Mouse (Mus musculus) embryonic facial prominence, embryonic 10.5 days (tissue): ENCODE data around the gene Hnrnpa1. TPM values are rescaled to one million over a fixed set of nuclear protein-coding genes. Genes with fewer than 3 reads are reported as not detected.
"Not testable (repeated sequence)": the region's sequence is repeated elsewhere in the genome, so short reads cannot be mapped to it uniquely, and the experiment has no call there.

Experiments used
- DNase-seq: peaks from one replicate; pipeline ENCODE4 v3.0.0-alpha.2; 2017; ENCODE audit warnings: low spot score
- H3K27ac ChIP-seq: fragments of 300-500 bp; sonication (generic); replicated peaks from 2 replicates; pipeline ENCODE4 v1.5.1; 2016; ENCODE audit warnings: mild to moderate bottlenecking
- H3K27me3 ChIP-seq: fragments of 300-500 bp; sonication (generic); replicated peaks from 2 replicates; pipeline ENCODE4 v1.6.1; 2016; ENCODE audit warnings: low read depth, mild to moderate bottlenecking; ENCODE audit not compliant: poor library complexity, severe bottlenecking
- H3K36me3 ChIP-seq: fragments of 300-500 bp; sonication (generic); replicated peaks from 2 replicates; pipeline ENCODE4 v1.6.1; 2016; ENCODE audit warnings: mild to moderate bottlenecking, moderate library complexity
- H3K4me1 ChIP-seq: fragments of 300-500 bp; sonication (generic); 2 replicates; pipeline ENCODE4 v1.6.1; 2016
- H3K4me3 ChIP-seq: fragments of 300-500 bp; sonication (generic); 2 replicates; pipeline ENCODE4 v1.5.1; 2016; ENCODE audit warnings: mild to moderate bottlenecking, moderate library complexity
- H3K9me3 ChIP-seq: fragments of 300-500 bp; sonication (generic); 2 replicates; pipeline ENCODE4 v1.6.1; 2016; ENCODE audit warnings: mild to moderate bottlenecking
- WGBS: fragments of 180-500 bp; shearing (Covaris S2); methylation state at CpG from one replicate; pipeline ENCODE4 v1.1.7; 2016; 5-methylcytosine and 5-hydroxymethylcytosine counted together
- polyA plus RNA-seq: library from polyadenylated mRNA; unstranded; fragments of >200 nt; fragmentation: Nextera tagmentation; extraction: Ambion mirVana; gene quantifications from 2 replicates; pipeline ENCODE4 v1.2.1, GENCODE M21; 2016

The Hnrnpa1 gene
- polyA plus RNA-seq, 1 experiment from 2014 or later: 1,897 TPM

GRCm38 (mm10) chr15:103247078-103247781, 7.0 kb downstream of the Hnrnpa1 start:
- Histone ChIP-seq H3K27ac (no peak overlapping the region), H3K4me3 (no peak overlapping the region), H3K36me3 (peaks cover 74% of the 10 kb centered on the region), H3K27me3 (no peaks in the 10 kb centered on the region), H3K4me1 (peaks cover 27% of the 10 kb centered on the region), H3K9me3 (no peaks in the 10 kb centered on the region)
- no peak for DNase-seq
- 90% methylated on average over 9 of the region's 9 CpGs for WGBS

GRCm38 (mm10) chr15:103247782-103248400, 7.7 kb downstream of the Hnrnpa1 start:
- peaks cover 21% of the 10 kb centered on the region for H3K4me1 ChIP-seq
- peaks cover 68% of the 10 kb centered on the region for H3K36me3 ChIP-seq
- H3K9me3 ChIP-seq: no peaks in the 10 kb centered on the region
- H3K27ac ChIP-seq: no peak overlapping the region
- H3K4me3 ChIP-seq: no peak overlapping the region
- H3K27me3 ChIP-seq: no peaks in the 10 kb centered on the region
- no peak for DNase-seq

GRCm38 (mm10) chr15:103248401-103249313, 8.4 kb downstream of the Hnrnpa1 start:
- peaks cover 1% of the 10 kb centered on the region; the same call in 1 of the 2 replicates for H3K27me3 ChIP-seq
- H3K27ac ChIP-seq: no peak overlapping the region
- H3K4me1 ChIP-seq: peaks cover 13% of the 10 kb centered on the region
- H3K9me3 ChIP-seq: no peaks in the 10 kb centered on the region
- peaks cover 60% of the 10 kb centered on the region for H3K36me3 ChIP-seq
- DNase-seq: peak; percentile 44
- H3K4me3 ChIP-seq: no peak overlapping the region
- WGBS: 86% methylated on average over 28 of the region's 28 CpGs

- WGBS: 91% methylated on average over 6 of the region's 6 CpGs
- H3K4me3 ChIP-seq, DNase-seq, H3K27ac ChIP-seq, H3K27me3 ChIP-seq, H3K9me3 ChIP-seq: not testable (repeated sequence)
- H3K4me1 ChIP-seq: peaks cover 10% of the 10 kb centered on the region
- peaks cover 55% of the 10 kb centered on the region for H3K36me3 ChIP-seq
These were observed 9.3 kb downstream of the Hnrnpa1 start for GRCm38 (mm10) chr15:103249511-103249910.

GRCm38 (mm10) chr15:103250195-103250740, 10.0 kb downstream of the Hnrnpa1 start:
- WGBS: 27% methylated on average over 2 of the region's 2 CpGs
- Histone ChIP-seq H3K27me3 (peaks cover 16% of the 10 kb centered on the region), H3K9me3 (no peaks in the 10 kb centered on the region), H3K36me3 (peaks cover 49% of the 10 kb centered on the region), H3K4me3 (no peak overlapping the region), H3K4me1 (peaks cover 16% of the 10 kb centered on the region), H3K27ac (peak overlapping the region; percentile 21; the same call in 1 of the 2 replicates)
- DNase-seq: peak; percentile 80

GRCm38 (mm10) chr15:103251595-103251994, 11.4 kb downstream of the Hnrnpa1 start:
- DNase-seq: no peak
- Histone ChIP-seq H3K4me1 (peaks cover 20% of the 10 kb centered on the region), H3K27ac (no peak overlapping the region), H3K4me3 (peak overlapping the region; percentile 6; the same call in 1 of the 2 replicates), H3K36me3 (peaks cover 36% of the 10 kb centered on the region), H3K9me3 (no peaks in the 10 kb centered on the region), H3K27me3 (peaks cover 21% of the 10 kb centered on the region)
- WGBS: 74% methylated on average over 1 of the region's 1 CpGs

GRCm38 (mm10) chr15:103252660-103253059, 12.4 kb downstream of the Hnrnpa1 start:
- 94% methylated on average over 3 of the region's 3 CpGs for WGBS
- peaks cover 21% of the 10 kb centered on the region for H3K27me3 ChIP-seq
- no peak overlapping the region for H3K27ac ChIP-seq
- no peaks in the 10 kb centered on the region for H3K9me3 ChIP-seq
- DNase-seq: no peak
- H3K4me1 ChIP-seq: peaks cover 20% of the 10 kb centered on the region
- no peak overlapping the region for H3K4me3 ChIP-seq
- H3K36me3 ChIP-seq: peaks cover 25% of the 10 kb centered on the region

- Histone ChIP-seq H3K9me3 (no peaks in the 10 kb centered on the region), H3K4me1 (peaks cover 23% of the 10 kb centered on the region), H3K4me3 (peak overlapping the region; percentile 64; the same call in 1 of the 2 replicates), H3K27ac (no peak overlapping the region), H3K27me3 (peaks cover 28% of the 10 kb centered on the region), H3K36me3 (peaks cover 18% of the 10 kb centered on the region)
- no peak for DNase-seq
- 100% methylated on average over 1 of the region's 1 CpGs for WGBS
These were observed 13.1 kb downstream of the Hnrnpa1 start for GRCm38 (mm10) chr15:103253352-103253751.

GRCm38 (mm10) chr15:103255169-103255568, 14.9 kb downstream of the Hnrnpa1 start:
- H3K27ac ChIP-seq: peak overlapping the region; percentile 81
- DNase-seq: peak; percentile 68
- H3K36me3 ChIP-seq: peaks cover 5% of the 10 kb centered on the region
- H3K9me3 ChIP-seq: no peaks in the 10 kb centered on the region
- H3K27me3 ChIP-seq: peaks cover 30% of the 10 kb centered on the region
- peak overlapping the region; percentile 64 for H3K4me3 ChIP-seq
- WGBS: under 1% methylated on average over 25 of the region's 25 CpGs
- peaks cover 27% of the 10 kb centered on the region for H3K4me1 ChIP-seq

GRCm38 (mm10) chr15:103256210-103256986, 16.2 kb downstream of the Hnrnpa1 start:
- no peak overlapping the region for H3K27ac ChIP-seq
- peaks cover 22% of the 10 kb centered on the region for H3K4me1 ChIP-seq
- peaks cover 30% of the 10 kb centered on the region for H3K27me3 ChIP-seq
- no peak for DNase-seq
- WGBS: 90% methylated on average over 6 of the region's 6 CpGs
- H3K36me3 ChIP-seq: no peaks in the 10 kb centered on the region; the same call in 1 of the 2 replicates
- no peaks in the 10 kb centered on the region for H3K9me3 ChIP-seq
- no peak overlapping the region for H3K4me3 ChIP-seq

GRCm38 (mm10) chr15:103257790-103258728, 17.8 kb downstream of the Hnrnpa1 start, which contains the start of gene Nfe2:
Gene Nfe2 (minus strand): TSS chr15:103258403.
- H3K27me3 ChIP-seq: peaks cover 30% of the 10 kb centered on the region
- H3K36me3 ChIP-seq: no peaks in the 10 kb centered on the region
- H3K9me3 ChIP-seq: no peaks in the 10 kb centered on the region
- WGBS: 14% methylated on average over 15 of the region's 15 CpGs
- peak within 1 kb of the TSS; percentile 52; the same call in 1 of the 2 replicates for H3K27ac ChIP-seq
- peak within 1 kb of the TSS; percentile 41 for H3K4me3 ChIP-seq
- H3K4me1 ChIP-seq: peaks cover 22% of the 10 kb centered on the region
- DNase-seq: peak; percentile 49
